Mouse (Mus musculus) MEL (cell line): Measurements from ENCODE around the gene Gm49450. TPM values are rescaled to one million over a fixed set of nuclear protein-coding genes. Genes with fewer than 3 reads are reported as not detected.

Experiments
- DNase-seq: peaks from one replicate; pipeline ENCODE4 v3.0.0; 2011; ENCODE audit warnings: low read depth, low spot score
- H3K27ac ChIP-seq: 2 replicates; pipeline ENCODE4 v1.5.1; 2012; ENCODE audit warnings: low read depth, mild to moderate bottlenecking, control low read depth, low read length, moderate library complexity; ENCODE audit not compliant: control insufficient read depth
- H3K27me3 ChIP-seq, 2 experiments: fragments of 150-350 bp in 1 of 2; sonication (generic) in 1 of 2; 2 replicates each; pipeline ENCODE4 v1.6.1; 2012; ENCODE audit warnings: low read length in 2 of 2, mild to moderate bottlenecking in 2 of 2, improper control_type of control experiment in 1 of 2, moderate library complexity in 1 of 2; ENCODE audit not compliant: insufficient read depth in 2 of 2, control insufficient read depth in 1 of 2
- H3K36me3 ChIP-seq, 2 experiments: 2 replicates each; pipeline ENCODE4 v1.6.1; 2012 to 2014; ENCODE audit warnings: low read length in 2 of 2, improper control_type of control experiment in 1 of 2, inconsistent platforms in 1 of 2, mild to moderate bottlenecking in 1 of 2; ENCODE audit not compliant: insufficient read depth in 2 of 2, control insufficient read depth in 1 of 2
- H3K4me1 ChIP-seq, 2 experiments: fragments of 150-350 bp in 1 of 2; sonication (generic) in 1 of 2; 2 replicates each; pipeline ENCODE4 v1.6.1; 2012; ENCODE audit warnings: low read length in 2 of 2, improper control_type of control experiment in 1 of 2, mild to moderate bottlenecking in 1 of 2; ENCODE audit not compliant: insufficient read depth in 2 of 2, control insufficient read depth in 1 of 2
- H3K4me3 ChIP-seq, 2 experiments: fragments of 150-350 bp in 1 of 2; sonication (generic) in 1 of 2; 2 replicates each; pipeline ENCODE4 v1.5.1; 2012; ENCODE audit warnings: low read depth in 2 of 2, low read length in 2 of 2, mild to moderate bottlenecking in 2 of 2, moderate library complexity in 2 of 2, control low read depth in 1 of 2, improper control_type of control experiment in 1 of 2; ENCODE audit not compliant: control insufficient read depth in 1 of 2, insufficient read depth in 1 of 2
- H3K79me2 ChIP-seq: 2 replicates; pipeline ENCODE4 v1.6.1; 2012; ENCODE audit warnings: mild to moderate bottlenecking, low read length, moderate library complexity; ENCODE audit not compliant: control insufficient read depth, poor library complexity, insufficient read depth
- H3K9ac ChIP-seq: 2 replicates; pipeline ENCODE4 v1.6.1; 2012; ENCODE audit warnings: low read depth, mild to moderate bottlenecking, control low read depth, low read length, moderate library complexity; ENCODE audit not compliant: control insufficient read depth, poor library complexity, severe bottlenecking
- H3K9me3 ChIP-seq: fragments of 150-350 bp; sonication (generic); replicated peaks from 2 replicates; pipeline ENCODE4 v1.6.1; 2012; ENCODE audit warnings: mild to moderate bottlenecking, low read length, improper control_type of control experiment, moderate library complexity; ENCODE audit not compliant: insufficient read depth
- CTCF ChIP-seq, 3 experiments: IDR thresholded peaks in 2 of 3; conservative IDR thresholded peaks in 1 of 3; 2 replicates each; pipeline ENCODE4 v1.5.1; 2011 to 2012; ENCODE audit warnings: low read length in 3 of 3, low read depth in 2 of 3, mild to moderate bottlenecking in 2 of 3, improper control_type of control experiment in 1 of 3, inconsistent platforms in 1 of 3, mixed read lengths in 1 of 3, moderate library complexity in 1 of 3; ENCODE audit not compliant: control insufficient read depth in 1 of 3, insufficient read depth in 1 of 3, poor library complexity in 1 of 3, severe bottlenecking in 1 of 3
- ELF1 ChIP-seq: IDR thresholded peaks from 2 replicates; pipeline ENCODE4 v1.6.1; 2014; ENCODE audit warnings: low read depth, mild to moderate bottlenecking, inconsistent platforms, low read length, improper control_type of control experiment, moderate library complexity
- GATA1 ChIP-seq: IDR thresholded peaks from 2 replicates; pipeline ENCODE4 v1.6.1; 2011; ENCODE audit warnings: low read depth, low read length, improper control_type of control experiment
- JUND ChIP-seq: IDR thresholded peaks from 2 replicates; pipeline ENCODE4 v1.6.1; 2011; ENCODE audit warnings: low read depth, mild to moderate bottlenecking, improper control_type of control experiment, low read length
- MAZ ChIP-seq: IDR thresholded peaks from 2 replicates; pipeline ENCODE4 v1.6.1; 2012; ENCODE audit warnings: low read depth, mild to moderate bottlenecking, inconsistent platforms, low read length, improper control_type of control experiment
- MEF2A ChIP-seq: IDR thresholded peaks from 2 replicates; pipeline ENCODE4 v1.6.1; 2014; ENCODE audit warnings: low read depth, mild to moderate bottlenecking, inconsistent platforms, low read length, improper control_type of control experiment; ENCODE audit not compliant: poor library complexity, insufficient replicate concordance, severe bottlenecking; ENCODE audit errors: extremely low read depth
- MYB ChIP-seq: IDR thresholded peaks from 2 replicates; pipeline ENCODE4 v1.6.1; 2011; ENCODE audit warnings: mild to moderate bottlenecking, low read depth, low read length, improper control_type of control experiment
- MYC ChIP-seq: IDR thresholded peaks from 2 replicates; pipeline ENCODE4 v1.6.1; 2011; ENCODE audit warnings: low read depth, mild to moderate bottlenecking, low read length, improper control_type of control experiment, moderate library complexity
- NELFE ChIP-seq: IDR thresholded peaks from 2 replicates; pipeline ENCODE4 v1.6.1; 2011; ENCODE audit warnings: low read depth, low read length, improper control_type of control experiment
- NRF1 ChIP-seq: IDR thresholded peaks from 2 replicates; pipeline ENCODE4 v1.6.1; 2014; ENCODE audit warnings: low read depth, mild to moderate bottlenecking, inconsistent platforms, low read length, improper control_type of control experiment, moderate library complexity; ENCODE audit not compliant: poor library complexity, insufficient read depth, severe bottlenecking
- POLR2A ChIP-seq, 2 experiments: IDR thresholded peaks; 2 replicates each; pipeline ENCODE4 v1.6.1; 2011 to 2012; ENCODE audit warnings: low read length in 2 of 2, mild to moderate bottlenecking in 2 of 2, control low read depth in 1 of 2, improper control_type of control experiment in 1 of 2, low read depth in 1 of 2, moderate library complexity in 1 of 2; ENCODE audit not compliant: control insufficient read depth in 1 of 2, insufficient read depth in 1 of 2, poor library complexity in 1 of 2
- POLR2AphosphoS2 ChIP-seq: IDR thresholded peaks from 2 replicates; pipeline ENCODE4 v1.6.1; 2011; ENCODE audit warnings: low read length, improper control_type of control experiment
- POLR2AphosphoS5 ChIP-seq: IDR thresholded peaks from 2 replicates; pipeline ENCODE4 v1.6.1; 2012; ENCODE audit warnings: low read depth, borderline replicate concordance, mild to moderate bottlenecking, inconsistent platforms, low read length, moderate library complexity, mixed read lengths
- RAD21 ChIP-seq: IDR thresholded peaks from 2 replicates; pipeline ENCODE4 v1.6.1; 2011; ENCODE audit warnings: mild to moderate bottlenecking, low read depth, low read length, improper control_type of control experiment
- RCOR1 ChIP-seq: IDR thresholded peaks from 2 replicates; pipeline ENCODE4 v1.6.1; 2012; ENCODE audit warnings: low read depth, mild to moderate bottlenecking, inconsistent platforms, low read length, improper control_type of control experiment
- SMC3 ChIP-seq: IDR thresholded peaks from 2 replicates; pipeline ENCODE4 v1.6.1; 2011; ENCODE audit warnings: low read depth, low read length, improper control_type of control experiment
- TCF12 ChIP-seq: IDR thresholded peaks from 2 replicates; pipeline ENCODE4 v1.6.1; 2014; ENCODE audit warnings: low read depth, mild to moderate bottlenecking, inconsistent platforms, low read length, improper control_type of control experiment, moderate library complexity
- UBTF ChIP-seq: IDR thresholded peaks from 2 replicates; pipeline ENCODE4 v1.6.1; 2012; ENCODE audit warnings: low read depth, mild to moderate bottlenecking, inconsistent platforms, low read length, improper control_type of control experiment, moderate library complexity, borderline replicate concordance; ENCODE audit not compliant: insufficient read depth
- USF1 ChIP-seq: IDR thresholded peaks from 2 replicates; pipeline ENCODE4 v1.6.1; 2014; ENCODE audit warnings: low read depth, mild to moderate bottlenecking, inconsistent platforms, low read length, improper control_type of control experiment, moderate library complexity
- ZC3H11A ChIP-seq: IDR thresholded peaks from 2 replicates; pipeline ENCODE4 v1.6.1; 2012; ENCODE audit warnings: low read depth, mild to moderate bottlenecking, inconsistent platforms, low read length, improper control_type of control experiment
- polyA plus RNA-seq, 2 experiments: library from polyadenylated mRNA; stranded (reverse) in 1 of 2; unstranded in 1 of 2; fragments of >175 nt in 1 of 2; fragments of >200 nt in 1 of 2; gene quantifications; 2 replicates each; pipeline versions ENCODE4 v1.2.1 to v1.2.4; 2012; ENCODE audit warnings: low replicate concordance in 2 of 2, low read depth in 1 of 2; ENCODE audit not compliant: insufficient read length in 2 of 2, insufficient read depth in 1 of 2, missing spikeins in 1 of 2
- total RNA-seq: library from RNA; depleted of rRNA; stranded (reverse); fragments of 300-350 nt; gene quantifications from 2 replicates; pipeline ENCODE4 v1.2.3, GENCODE M21; 2012

Gene Gm49450
- total and polyA plus RNA-seq, 3 experiments = not detected

DNA sequence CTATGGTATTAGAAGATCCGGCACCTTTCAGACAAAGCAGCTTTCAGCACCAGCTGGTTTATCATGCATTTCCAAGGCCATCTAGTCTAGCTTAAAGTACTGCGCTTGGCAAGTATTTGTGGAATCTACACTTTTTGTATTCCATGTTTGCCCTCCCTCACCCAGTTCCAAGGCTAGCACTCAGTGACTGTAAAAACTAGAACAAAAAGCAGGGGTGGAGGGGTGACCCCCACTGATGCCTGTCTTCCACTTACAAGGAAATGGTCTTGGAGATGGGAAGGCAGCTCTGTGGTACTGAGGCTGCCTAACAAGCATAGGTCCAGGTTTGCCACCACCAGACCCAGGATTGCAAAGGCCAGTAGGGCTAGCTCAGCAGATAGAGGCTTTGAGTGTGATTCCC lies 50.8 kb downstream of the Gm49450 start:
- TF ChIP-seq USF1 = no peak
- no peak for TF ChIP-seq RCOR1
- TF ChIP-seq MAZ = no peak
- peaks cover 0 to 3% of the 10 kb centered on the region in 2 experiments; a peak in 2 of 4 replicates for H3K27me3 ChIP-seq
- H3K4me1 ChIP-seq = no peaks in the 10 kb centered on the region
- no peak for DNase-seq
- H3K36me3 ChIP-seq = no peaks in the 10 kb centered on the region
- no peak overlapping the region for H3K4me3 ChIP-seq
- no peak overlapping the region for H3K9ac ChIP-seq
- H3K9me3 ChIP-seq = no peaks in the 10 kb centered on the region
- H3K27ac ChIP-seq = no peak overlapping the region
- H3K79me2 ChIP-seq = no peaks in the 10 kb centered on the region

DNA sequence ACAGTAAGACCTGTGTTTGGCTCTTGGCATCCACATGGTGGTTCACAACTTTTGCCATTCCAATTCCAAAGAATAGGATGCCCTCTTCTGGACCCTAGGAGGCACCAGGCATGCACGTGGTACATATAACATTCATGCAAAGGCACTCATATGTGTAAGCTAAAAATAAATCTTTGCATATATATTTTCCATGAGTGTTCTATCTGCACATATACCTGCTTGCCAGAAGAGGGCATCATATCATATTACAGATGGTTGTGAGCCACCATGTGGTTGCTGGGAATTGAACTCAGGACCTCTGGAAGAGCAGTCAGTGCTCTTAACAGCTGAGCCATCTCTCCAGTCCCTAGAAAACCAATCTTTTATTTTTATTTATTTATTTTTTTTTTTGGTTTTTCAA lies 51.8 kb downstream of the Gm49450 start:
- Histone ChIP-seq H3K4me1 (no peaks in the 10 kb centered on the region), H3K79me2 (no peaks in the 10 kb centered on the region), H3K36me3 (no peaks in the 10 kb centered on the region), H3K9me3 (no peaks in the 10 kb centered on the region), H3K4me3 (no peak overlapping the region), H3K9ac (no peak overlapping the region), H3K27ac (no peak overlapping the region), H3K27me3 (peaks cover 0 to 3% of the 10 kb centered on the region in 2 experiments; a peak in 2 of 4 replicates)
- TF ChIP-seq SMC3 (peak; percentile 53), RAD21 (peak; percentile 29), RCOR1 (no peak), ELF1 (no peak), TCF12 (no peak), POLR2AphosphoS2 (no peak), MAZ (no peak), MEF2A (no peak), MYB (no peak), ZC3H11A (peak; percentile 43), MYC (peak; percentile 75; the same call in 1 of the 2 replicates), CTCF (IDR thresholded peaks at IDR 0.05 in 2 of 3, conservative IDR thresholded peaks at IDR 0.05 in 1 of 3; ENCODE audit: control insufficient read depth in 1 of 3, insufficient read depth in 1 of 3, low read depth in 2 of 3, low read length in 3 of 3, poor library complexity in 1 of 3, severe bottlenecking in 1 of 3) (peak in 2 of 3 experiments; percentile 36 to 62; a peak in 4 of 6 replicates)
- DNase-seq = peak; percentile 34

DNA sequence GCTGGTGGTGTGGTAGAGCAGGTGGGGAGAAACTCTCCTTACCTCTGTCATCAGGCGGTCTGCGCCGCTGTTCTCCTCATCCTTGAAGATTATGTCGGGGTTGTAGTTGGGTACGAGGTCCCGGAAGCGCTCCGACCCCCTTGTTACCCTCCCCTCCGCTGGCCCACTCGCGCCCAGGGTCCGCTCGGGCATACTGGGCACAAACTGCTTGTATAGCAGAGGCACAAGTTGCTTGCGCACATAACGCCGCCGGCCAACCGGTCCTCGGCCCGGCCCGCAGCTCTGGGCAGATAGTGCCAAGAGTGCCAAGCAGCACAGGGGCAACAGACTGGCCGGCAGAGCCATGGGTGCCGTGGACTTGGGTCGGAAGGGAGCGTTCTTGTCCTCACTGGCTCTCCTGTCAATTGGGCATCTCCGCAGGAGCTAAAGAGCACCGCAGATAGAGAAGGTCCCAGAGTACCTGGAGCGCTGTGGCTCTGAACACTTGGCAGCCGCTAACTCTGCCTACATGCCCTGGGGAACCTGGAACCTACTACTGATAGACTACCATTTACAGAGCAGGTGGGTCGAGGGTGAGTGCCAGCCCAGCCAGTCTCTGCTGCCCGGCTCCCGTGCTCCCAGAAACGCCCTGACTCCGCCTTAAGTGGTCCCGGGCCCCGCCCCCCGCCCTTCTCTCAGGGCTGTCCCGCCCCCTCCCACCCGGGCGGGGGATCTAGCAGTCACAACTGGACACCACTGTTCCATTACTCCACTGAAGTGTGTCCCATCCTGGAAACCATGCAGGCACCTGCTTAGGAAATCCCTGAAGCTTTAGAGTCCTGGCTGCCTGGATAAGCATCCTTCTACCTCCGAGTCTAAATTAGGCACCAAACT lies 55.2 kb downstream of the Gm49450 start, which contains the start of gene Dhh:
Gene Dhh (minus strand): TSS at position 613 of the 873 bp plus-strand sequence.
- no peak for DNase-seq
- Histone ChIP-seq H3K27ac (no peak within 1 kb of the TSS), H3K9ac (no peak within 1 kb of the TSS), H3K9me3 (no peaks in the 10 kb centered on the region), H3K79me2 (no peaks in the 10 kb centered on the region), H3K4me1 (no peaks in the 10 kb centered on the region), H3K27me3 (peaks cover 0 to 3% of the 10 kb centered on the region in 2 experiments; a peak in 2 of 4 replicates)
- no peak for TF ChIP-seq POLR2A (IDR thresholded peaks at IDR 0.05; ENCODE audit: control insufficient read depth in 1 of 2, insufficient read depth in 1 of 2, low read depth in 1 of 2, low read length in 2 of 2, poor library complexity in 1 of 2)
- no peak for TF ChIP-seq JUND
- TF ChIP-seq POLR2AphosphoS2 = no peak
- no peak for TF ChIP-seq NELFE
- no peak for TF ChIP-seq GATA1
- no peak for TF ChIP-seq UBTF
- no peak for TF ChIP-seq POLR2AphosphoS5
- TF ChIP-seq NRF1 = no peak
- TF ChIP-seq MYB = no peak
- TF ChIP-seq, all 39 proteins: peak for 0
- no peaks in the 10 kb centered on the region for H3K36me3 ChIP-seq
- no peak within 1 kb of the TSS for H3K4me3 ChIP-seq
